20 mouse cellular contexts compared by ENCODE assay signal in genomic region chr7:16284001-16284400, GRCm38 (mm10). TPM values are rescaled to one million over a fixed set of nuclear protein-coding genes. Genes with fewer than 3 reads are reported as not detected.
"Had no signal": no experiment of that assay in that cellular context is flagged by ENCODE, and none has a peak within 500 bp of the region (broad histone marks: within the 10 kb centered on the region; RNA-seq: fewer than 3 reads in every experiment).

No protein-coding gene starts in this region.

- ATAC-seq: midbrain, embryonic 16.5 days had no signal

- DNase-seq: lung, adult 18-20 months; lung, embryonic 14.5 days; lung, postnatal 10 days; lung, postnatal 4 days; midbrain, embryonic 14.5 days; retina, postnatal 1 day; right cerebral cortex, adult 18-20 months; right cerebral cortex, postnatal 25 days; right cerebral cortex, postnatal 4 days; spleen, adult 18-20 months; thymus, adult 18-20 months; thymus, postnatal 14 days; thymus, postnatal 36 days had no signal

- H3K9me3 ChIP-seq: midbrain, embryonic 10.5 days; midbrain, embryonic 12.5 days; neural tube, embryonic 13.5 days; neural tube, embryonic 15.5 days had no signal

- H3K27me3 ChIP-seq: midbrain, embryonic 12.5 days; neural tube, embryonic 13.5 days; neural tube, embryonic 15.5 days had no signal

- H3K9ac ChIP-seq: lung, embryonic 14.5 days; midbrain, embryonic 12.5 days; neural tube, embryonic 13.5 days; neural tube, embryonic 15.5 days had no signal

- H3K4me3 ChIP-seq: midbrain, embryonic 10.5 days; midbrain, embryonic 12.5 days; myocyte; neural tube, embryonic 13.5 days; neural tube, embryonic 15.5 days had no signal

- H3K27ac ChIP-seq: midbrain, embryonic 10.5 days; midbrain, embryonic 12.5 days; neural tube, embryonic 13.5 days; neural tube, embryonic 15.5 days had no signal

- H3K4me2 ChIP-seq: lung, embryonic 14.5 days; midbrain, embryonic 12.5 days; neural tube, embryonic 13.5 days; neural tube, embryonic 15.5 days had no signal

RNA-seq across cellular contexts. Expression of gene C5ar1, which starts 24.7 kb away (rescaled TPM):
- polyA plus RNA-seq: myocyte had no signal

RNA-seq across cellular contexts. Expression of gene C5ar2, which starts 40.0 kb away (rescaled TPM):
- polyA plus RNA-seq: midbrain, embryonic 14.5 days; myocyte; neural tube, embryonic 11.5 days had no signal
